Mouse (Mus musculus) lung, postnatal 4 days (tissue): Measurements from ENCODE around the gene Wnt5b.
A peak's percentile ranks its signal among the peaks of the same experiment; 100 is the strongest.
"Not testable (repeated sequence)": the region's sequence is repeated elsewhere in the genome, so short reads cannot be mapped to it uniquely, and the experiment has no call there.

Source experiments
- DNase-seq, 2 experiments: peaks; one replicate each; pipeline ENCODE4 v3.0.0; 2021

Gene Wnt5b

DNA sequence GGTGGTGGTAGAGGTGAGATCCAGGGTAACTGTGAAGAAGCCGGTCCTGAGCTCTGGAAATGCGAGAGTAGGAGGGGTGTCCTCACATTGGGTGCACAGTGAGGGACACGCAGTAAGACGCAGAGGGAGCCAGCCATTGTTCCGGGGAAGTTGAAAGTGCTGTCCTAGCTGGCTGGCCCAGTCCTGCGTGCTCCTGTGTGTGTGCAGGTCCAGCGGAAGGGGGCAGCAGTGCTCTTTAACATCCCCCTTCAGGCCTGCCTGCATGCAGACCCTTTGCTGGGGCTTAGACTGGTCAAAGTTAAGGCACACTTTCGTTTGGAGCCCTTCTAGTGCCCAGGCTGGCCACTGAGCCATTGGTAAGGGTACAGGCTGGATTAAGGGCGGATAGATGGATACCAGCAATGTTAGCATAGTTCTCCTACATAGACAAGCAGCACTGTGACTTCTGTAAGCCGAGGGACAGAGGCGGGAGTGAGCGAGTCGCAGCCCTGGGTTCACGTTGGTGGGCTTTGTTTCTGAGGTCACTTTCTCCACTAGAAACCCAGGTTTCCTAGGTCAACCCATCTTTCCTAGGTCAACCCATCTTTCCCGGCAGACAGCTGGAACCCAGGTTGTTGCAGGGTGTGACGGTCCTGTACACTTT is 61.1 kb downstream of the Wnt5b start:
- DNase-seq: peak; percentile 71

DNA sequence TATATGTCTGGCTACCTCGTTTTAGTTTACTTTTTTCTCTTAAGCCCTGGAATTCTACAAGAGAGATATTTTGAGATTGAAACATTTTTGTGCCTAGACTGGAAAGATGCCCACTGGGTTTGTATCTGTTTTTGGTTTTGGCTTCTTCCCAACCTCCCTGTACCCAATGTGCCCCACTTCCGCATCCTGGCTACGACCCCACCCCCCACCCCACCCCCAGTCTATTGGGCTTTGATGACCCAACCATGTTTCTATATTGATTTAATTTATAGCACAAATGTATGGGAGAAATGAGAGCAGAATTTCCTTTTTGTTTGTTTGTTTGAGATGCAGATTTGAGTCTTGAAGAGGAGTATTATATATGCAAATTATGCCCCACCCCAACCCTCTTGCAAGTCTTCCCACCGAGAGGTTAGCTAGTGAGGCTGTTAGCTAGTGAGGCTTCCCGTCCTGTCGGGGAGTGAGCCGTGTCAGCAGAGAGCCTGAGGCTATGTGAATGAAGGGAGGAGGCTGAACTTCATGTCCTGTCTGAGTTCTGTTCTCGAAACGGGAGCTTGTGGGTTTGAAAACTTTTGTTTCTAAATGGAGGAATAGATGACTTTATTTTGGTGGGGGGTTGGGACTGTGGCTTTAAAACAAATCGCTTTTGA is 62.3 kb downstream of the Wnt5b start:
- DNase-seq: not testable (repeated sequence)

DNA sequence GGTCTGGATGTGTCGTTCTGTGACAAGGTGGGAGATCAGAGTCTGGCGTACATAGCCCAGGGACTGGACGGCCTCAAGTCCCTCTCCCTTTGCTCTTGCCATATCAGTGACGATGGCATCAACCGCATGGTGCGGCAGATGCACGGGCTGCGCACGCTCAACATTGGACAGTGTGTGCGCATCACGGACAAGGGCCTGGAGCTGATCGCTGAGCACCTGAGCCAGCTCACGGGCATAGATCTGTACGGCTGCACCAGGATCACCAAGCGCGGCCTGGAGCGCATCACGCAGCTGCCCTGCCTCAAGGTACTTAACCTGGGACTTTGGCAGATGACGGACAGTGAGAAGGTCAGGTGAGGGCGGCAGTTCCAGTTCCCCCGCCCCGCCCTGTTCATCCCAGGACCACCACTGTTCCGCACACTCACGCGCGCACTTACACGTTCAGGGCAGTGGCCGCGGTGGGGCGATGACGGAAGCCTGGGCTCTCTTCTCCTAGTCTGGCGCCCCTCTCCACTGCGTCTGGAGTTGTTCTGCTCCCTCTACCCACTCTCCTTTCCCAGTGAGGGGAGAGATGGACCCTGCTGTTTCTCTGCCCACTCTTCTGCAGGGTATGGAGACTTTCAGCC is 63.3 kb downstream of the Wnt5b start:
- DNase-seq: peak; percentile 34 to 56

DNA sequence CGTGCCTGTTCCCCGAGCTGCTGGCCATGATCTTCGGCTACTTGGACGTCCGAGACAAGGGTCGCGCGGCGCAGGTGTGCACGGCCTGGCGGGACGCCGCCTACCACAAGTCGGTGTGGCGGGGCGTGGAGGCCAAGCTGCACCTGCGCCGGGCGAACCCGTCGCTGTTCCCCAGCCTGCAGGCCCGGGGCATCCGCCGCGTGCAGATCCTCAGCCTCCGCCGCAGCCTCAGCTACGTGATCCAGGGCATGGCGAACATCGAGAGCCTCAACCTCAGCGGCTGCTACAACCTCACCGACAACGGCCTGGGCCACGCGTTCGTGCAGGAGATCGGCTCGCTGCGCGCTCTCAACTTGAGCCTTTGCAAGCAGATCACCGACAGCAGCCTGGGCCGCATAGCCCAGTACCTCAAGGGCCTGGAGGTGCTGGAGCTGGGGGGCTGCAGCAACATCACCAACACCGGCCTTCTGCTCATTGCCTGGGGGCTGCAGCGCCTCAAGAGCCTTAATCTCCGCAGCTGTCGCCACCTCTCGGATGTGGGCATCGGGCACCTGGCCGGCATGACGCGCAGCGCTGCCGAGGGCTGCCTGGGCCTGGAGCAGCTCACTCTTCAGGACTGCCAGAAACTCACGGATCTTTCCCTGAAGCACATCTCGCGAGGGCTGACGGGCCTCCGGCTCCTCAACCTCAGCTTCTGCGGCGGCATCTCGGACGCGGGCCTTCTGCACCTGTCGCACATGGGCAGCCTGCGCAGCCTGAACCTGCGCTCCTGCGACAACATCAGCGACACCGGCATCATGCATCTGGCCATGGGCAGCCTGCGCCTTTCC is 64.1 kb downstream of the Wnt5b start:
- DNase-seq: peak; percentile 73 to 76

DNA sequence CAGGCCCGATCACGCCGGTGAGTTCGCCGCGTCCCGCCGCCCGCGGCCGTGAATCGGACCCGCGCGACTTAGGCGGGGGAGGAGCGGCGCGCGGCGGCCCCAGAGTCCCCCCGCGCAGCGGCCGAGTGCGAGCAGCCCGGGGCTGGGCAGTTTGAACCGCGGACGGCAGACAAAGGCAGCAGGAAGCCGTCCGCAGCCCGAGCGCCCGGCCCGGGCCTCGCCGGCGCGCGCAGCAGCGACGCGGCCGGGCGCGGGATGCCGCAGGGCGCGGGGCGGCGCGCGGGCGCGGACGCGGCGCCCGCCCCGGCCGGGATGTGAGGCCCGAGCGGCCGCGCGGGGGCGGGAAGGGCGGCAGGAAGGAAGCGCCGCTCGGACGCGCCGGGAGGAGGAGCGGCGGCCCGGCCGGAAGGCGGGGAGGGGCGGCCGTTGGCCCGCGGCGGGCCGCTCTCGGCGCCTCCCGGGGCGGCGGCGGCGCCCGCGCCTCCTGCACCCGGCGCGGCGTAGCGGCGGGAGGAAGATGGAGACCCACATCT is 64.7 kb downstream of the Wnt5b start, which contains the start of gene Fbxl14:
Gene Fbxl14, plus strand, starts transcription at position 326 of the 533 bp plus-strand sequence.
- DNase-seq: peak in 1 of 2 experiments; percentile 83

DNA sequence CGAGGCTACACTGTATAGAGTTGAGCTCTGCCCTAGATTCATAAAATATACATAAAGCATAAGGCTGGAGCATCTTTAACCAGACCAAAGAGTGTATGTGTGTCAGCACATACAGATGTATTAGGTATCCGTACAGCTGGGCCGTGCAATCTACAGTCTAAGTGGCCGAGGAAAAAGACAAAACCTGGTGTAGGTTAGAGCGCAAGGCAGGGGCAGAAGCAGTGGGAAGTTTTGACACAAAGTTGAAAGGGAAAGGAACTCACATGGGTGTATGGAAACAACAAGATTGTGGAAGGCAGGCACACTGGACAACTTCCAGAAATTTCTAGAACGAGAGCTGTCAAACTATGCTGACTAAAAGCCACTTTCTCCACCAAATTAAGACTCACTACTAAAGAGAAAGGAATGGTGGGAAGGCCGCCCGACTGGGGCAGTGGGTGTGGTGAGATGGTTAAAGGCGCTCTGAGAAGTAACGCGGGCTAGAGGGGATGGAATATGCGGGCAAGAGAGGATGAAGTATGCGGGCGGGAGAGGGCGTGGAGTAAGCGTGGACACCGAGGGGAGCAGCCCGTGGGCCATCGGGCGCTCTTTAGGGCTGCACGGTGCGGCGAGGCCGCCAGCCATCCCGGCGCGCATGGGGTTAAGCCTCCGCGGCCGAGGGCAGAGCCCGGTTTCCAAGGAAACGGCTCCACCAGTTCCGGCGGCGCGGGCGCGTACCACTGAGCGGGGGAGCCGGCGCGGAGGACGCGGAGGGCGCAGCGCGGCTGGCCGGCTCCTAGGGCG is 65.4 kb downstream of the Wnt5b start:
- DNase-seq: peak; percentile 90 to 93

DNA sequence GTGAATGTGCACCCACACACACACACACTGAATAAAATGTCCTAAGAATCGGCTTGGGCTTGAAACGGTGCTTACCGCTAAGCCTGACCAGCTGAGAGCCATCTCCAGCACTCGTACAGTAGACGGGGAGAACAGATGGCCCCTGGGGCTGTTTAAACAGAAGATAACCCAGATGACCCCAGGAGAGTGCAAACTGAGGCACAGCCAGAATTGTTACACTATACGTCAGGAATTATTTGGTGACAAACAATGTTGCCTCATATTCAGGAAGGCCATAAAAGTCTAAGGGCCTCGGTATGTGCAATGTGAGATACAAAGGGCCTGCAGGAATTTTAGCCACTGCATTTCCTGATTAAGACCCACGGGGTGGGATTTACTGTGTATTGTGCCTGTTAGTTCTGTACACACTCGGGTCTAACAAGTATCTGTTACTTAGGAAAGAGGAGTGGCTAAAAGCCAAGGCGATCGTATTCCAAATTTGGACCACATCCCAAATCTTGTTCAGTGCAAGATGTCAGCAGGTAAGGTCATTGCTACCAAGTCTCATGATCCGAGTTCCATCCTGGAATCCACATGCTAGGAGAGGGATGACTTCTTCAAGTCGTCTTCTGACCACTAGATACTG is 66.3 kb downstream of the Wnt5b start:
- DNase-seq: peak in 1 of 2 experiments; percentile 38

DNA sequence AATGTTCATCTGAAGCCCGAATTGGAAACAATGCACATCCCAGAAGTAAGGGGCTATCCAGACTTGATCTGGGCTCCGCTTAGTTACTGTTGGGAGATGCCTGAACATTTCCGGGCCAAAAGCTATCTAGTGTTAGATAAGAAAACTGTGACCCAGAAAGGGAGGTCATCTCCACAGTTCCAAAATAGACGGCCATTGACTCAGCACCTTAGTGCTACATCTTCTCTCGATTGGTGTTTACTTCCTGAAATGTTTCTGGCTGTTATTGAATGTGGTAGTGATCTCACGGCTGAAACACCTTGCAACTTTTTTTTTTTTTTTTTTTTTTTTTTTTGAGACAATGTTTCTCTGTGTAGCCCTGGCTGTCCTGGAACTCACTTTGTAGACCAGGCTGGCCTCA is 68.2 kb downstream of the Wnt5b start:
- DNase-seq: no peak

DNA sequence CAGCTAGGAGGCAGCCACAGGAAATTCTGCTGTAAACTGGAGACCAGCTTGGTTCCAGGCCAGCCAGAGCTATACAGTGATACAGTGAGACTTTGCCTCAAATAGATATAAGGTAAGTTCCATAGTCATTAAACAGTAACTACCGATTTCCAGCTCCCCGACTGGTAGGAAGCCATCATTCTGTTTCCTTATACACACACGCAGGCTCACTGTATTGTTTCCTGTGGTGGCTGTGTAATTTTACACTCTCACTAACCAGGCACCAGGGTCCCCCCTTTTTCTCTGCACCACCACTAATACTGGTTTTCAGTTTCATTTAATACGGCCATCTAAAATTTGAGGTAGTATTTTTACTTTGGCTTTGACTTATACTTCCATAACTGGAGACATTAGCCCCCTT is 70.2 kb downstream of the Wnt5b start:
- DNase-seq: no peak

DNA sequence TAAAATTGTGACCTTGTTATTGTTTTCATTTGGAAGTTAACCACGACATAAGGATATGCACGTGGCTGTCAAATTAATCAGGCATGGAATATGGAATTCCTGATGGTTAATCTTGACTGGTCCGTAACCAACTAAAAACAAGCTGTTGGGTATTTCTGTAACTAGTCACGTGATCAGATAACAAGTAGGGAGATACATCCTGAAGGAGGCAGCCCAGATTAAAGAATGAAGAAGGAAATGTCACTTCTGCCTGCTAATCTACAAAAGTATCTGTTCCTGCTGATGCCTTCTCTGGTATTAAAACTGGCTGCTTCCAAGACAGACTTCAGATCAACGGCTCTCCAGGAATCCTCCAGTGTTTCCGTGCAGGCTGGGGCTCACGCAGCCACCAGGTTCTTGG is 70.7 kb downstream of the Wnt5b start:
- DNase-seq: no peak

DNA sequence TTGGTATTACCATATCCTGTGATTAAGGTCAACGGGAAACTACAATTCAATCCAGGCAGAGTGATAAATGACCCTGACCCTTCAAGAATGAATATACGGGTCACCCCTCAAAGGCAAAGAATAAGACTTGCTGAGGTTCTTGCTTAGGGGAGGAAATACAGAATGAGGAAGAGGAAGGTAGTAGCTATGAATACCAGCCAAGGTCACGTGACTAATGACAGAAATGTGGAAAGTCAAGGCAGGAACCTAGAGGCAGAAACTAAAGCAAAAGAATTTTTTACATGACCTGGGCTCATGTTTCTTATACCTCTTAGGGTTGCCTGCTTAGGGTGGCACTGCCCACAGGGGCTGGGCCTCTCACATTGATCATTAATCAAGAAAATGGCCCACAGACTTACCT is 71.4 kb downstream of the Wnt5b start:
- no peak for DNase-seq

DNA sequence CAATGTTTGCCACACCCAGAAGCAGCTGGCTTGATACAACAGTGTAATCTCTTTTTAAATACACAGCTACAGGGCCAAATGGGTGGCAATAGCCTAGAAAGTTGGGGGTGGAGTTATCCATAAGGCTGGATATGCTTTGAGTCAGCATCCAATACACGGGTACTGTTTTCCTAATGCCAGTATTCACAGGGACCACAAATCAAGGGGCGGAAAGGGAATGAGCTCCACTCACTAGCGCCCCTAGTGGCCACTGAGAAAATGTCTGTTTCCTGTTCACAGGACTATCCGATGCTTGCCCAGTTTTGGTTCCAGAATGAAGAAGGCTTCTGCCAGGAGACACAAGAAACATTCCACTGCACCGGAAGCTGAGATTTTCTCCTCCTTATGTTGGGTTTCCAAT is 72.0 kb downstream of the Wnt5b start:
- peak; percentile 69 to 80 for DNase-seq

DNA sequence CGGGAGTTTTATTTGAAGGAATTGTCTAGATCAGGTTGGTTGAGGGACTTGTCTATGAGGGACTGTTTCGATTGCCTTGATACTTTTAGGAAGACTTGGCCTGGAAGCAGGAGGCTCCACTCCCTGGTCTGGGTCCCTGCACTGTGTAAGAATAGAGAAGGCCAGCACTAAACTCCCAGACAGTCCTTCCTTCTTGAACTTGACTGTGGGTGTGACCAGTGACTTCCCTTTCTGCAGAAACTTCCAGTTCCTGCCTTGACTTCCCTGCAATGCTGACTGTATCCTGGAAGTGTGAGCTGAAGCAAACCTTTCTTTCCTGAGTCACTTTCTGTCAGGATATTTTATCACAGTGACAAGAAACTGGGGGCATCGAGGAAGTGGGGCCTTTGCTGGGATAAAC is 73.4 kb downstream of the Wnt5b start:
- DNase-seq: no peak

DNA sequence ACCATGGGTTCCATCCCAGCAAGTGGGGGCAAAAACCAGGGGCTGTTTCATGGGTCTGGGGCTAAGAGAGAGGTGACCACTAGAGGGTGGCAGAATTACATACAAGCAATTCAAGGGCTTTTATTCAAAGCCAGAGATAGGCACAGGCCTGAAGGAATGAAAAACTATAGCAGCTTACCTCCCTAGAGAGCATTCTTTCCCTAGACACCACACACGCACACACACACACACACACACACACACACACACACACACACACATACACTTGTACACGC is 76.4 kb downstream of the Wnt5b start:
- no peak for DNase-seq

DNA sequence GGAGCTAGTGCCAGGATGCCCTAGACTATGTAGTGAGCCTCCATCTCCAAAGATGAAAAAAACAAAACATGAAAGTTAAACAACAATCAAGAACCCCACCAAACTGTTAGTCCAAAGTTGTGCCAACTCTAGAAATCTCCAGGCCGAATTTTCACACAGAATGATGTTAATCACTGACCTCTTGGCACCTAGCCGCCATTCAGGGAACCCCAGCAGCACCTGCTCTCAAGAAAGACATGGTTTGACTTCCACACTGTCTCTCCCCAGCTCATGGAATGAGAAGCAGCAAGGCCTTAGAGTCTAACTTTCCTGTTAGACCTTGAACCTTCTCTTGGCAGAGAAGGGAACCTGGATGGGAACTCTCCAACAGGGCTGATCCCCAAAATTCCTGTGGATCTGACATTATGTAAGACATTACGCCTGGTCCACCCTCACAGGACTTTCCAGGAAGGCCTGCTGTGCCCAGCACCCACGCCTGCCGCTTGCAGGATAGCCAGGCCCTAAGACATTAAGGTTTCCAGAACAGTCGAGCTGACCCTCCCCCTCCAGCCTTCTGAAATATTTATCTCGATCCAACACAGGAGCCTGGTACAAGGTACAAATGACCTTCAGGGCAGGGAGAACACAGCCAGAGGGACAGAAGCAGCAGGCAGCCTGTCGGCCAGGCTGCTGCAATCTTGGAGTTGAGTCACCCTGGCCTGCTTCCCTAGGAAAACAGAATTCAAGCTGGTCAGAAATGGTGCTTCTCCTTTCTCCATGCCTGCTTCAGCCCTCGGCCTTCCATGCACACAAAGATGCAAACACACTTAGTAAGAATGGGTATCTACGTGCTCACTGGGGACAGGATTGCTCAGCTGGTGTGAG is 77.0 kb downstream of the Wnt5b start:
- DNase-seq: no peak

DNA sequence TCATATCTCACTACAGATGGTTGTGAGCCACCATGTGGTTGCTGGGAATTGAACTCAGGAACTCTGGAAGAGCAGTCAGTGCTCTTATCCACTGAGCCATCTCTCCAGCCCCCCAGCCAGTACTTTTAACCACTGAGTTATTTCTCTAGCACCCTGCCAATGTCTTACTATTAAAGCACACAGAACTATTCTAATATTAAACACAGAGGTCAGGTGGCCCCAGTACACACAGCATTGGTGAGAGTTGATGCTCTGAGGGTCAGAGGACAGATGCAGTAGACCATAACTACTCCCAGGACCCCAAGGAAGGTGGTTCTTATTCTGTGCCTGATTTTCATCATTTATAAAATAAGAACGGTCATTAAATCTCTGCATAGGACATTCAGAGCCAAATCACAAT is 78.0 kb downstream of the Wnt5b start:
- DNase-seq: no peak

DNA sequence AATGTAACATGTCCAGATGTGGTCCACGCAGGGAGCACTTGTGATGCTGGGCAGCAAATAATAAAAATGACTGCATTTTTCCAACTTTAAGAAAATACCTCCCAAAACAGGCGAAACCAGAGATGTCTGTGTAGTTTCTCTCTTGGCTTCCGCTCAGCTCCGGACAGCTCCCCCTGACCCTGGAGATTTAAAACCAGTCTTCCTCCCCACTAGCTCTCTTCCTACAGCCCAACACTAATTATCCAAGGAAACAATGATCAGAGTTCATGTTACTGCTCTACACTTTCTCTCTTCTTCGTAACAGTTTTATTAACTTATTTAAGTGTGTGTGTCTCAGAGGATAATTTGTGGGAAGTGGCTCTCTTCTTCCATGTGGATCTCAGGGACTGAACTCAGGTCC is 83.8 kb downstream of the Wnt5b start:
- DNase-seq: no peak

DNA sequence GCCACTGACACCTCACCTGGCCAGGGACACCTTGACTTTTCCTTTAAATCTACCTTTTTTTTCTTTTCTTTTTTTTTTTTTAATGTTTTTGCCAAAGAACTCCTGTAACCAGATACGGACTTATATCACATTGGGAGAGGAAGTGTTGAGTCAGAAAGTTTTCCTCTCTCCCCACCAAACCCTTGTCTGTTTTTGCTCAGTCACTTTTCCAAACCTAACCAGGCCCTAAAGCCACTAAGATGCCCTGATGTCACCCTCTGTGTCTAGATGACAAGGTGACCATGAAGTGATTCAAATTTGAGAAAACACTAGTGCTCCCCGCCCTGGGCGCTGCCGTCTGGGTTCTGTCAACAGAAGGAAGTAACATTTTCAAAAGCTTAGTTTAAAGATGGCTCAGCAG is 85.1 kb downstream of the Wnt5b start:
- no peak for DNase-seq

DNA sequence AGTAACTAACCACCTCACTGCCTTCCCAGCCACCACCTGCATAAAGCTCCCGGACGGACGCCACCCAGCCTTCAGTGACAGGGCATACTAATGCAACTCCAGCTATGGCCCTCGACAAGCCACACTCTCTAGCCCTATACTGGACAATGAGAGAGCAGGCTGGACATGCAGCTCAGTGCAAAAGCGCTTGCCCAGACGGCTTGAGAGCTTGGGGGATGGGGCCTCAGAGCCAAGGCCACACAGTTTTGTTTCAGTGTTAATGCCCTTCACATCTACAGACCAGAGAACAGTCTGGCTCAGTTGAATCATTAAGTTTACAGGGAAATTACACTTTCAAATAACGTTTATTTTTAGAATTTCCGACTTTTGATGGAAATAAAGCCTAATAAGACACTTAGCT is 86.0 kb downstream of the Wnt5b start:
- no peak for DNase-seq

DNA sequence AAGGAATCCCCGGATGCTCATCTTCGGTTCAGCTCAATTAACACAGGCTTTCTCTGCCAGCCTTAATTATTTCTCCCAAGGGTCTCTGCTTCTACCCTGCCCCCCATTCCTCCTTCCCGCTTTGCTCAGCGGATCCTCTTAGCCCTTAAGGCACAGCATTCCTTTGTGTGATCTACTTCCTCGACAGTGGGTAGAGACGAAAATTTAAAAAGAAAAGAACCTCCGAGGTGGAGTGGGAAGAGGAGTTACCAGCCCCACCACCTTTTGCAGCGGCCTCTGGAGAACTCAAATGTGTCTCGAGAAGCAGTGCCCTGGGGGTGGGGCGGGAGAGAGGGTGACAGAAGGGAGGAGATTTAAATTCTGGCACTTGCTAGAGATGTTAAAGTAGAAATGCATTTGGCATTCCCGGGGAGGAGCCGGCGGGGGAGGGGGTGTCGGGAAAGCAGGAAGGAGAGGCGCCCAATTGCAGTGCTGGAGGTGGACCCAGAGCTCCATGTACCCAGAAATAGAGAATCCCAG is 92.1 kb downstream of the Wnt5b start:
- peak; percentile 78 to 86 for DNase-seq
